Mouse (Mus musculus) spleen, adult 2 months (tissue): ENCODE data around the gene Fitm1. TPM values are rescaled to one million over a fixed set of nuclear protein-coding genes. Genes with fewer than 3 reads are reported as not detected.
A peak's percentile ranks its signal among the peaks of the same experiment; 100 is the strongest.

Experiments used
- DNase-seq, 2 experiments: peaks; one replicate each; pipeline versions ENCODE4 v3.0.0 to v3.0.0-alpha.2; 2012 to 2021; ENCODE audit warnings: low spot score in 2 of 2, low read depth in 1 of 2
- H3K27ac ChIP-seq: fragments of 200-500 bp; 2 replicates; pipeline ENCODE4 v1.5.1; 2012; ENCODE audit warnings: low read length, inconsistent platforms; ENCODE audit not compliant: insufficient read depth
- H3K27me3 ChIP-seq: fragments of 200-500 bp; 2 replicates; pipeline ENCODE4 v1.6.1; 2012; ENCODE audit warnings: mild to moderate bottlenecking, moderate library complexity, low read length, inconsistent platforms; ENCODE audit not compliant: control insufficient read depth, insufficient read depth
- H3K36me3 ChIP-seq: fragments of 200-500 bp; 2 replicates; pipeline ENCODE4 v1.6.1; 2012; ENCODE audit warnings: mild to moderate bottlenecking, low read length, inconsistent platforms; ENCODE audit not compliant: control insufficient read depth, insufficient read depth
- H3K4me1 ChIP-seq: fragments of 200-500 bp; 2 replicates; pipeline ENCODE4 v1.6.1; 2011; ENCODE audit warnings: inconsistent platforms; ENCODE audit not compliant: control insufficient read depth, insufficient read depth, insufficient read length
- H3K4me3 ChIP-seq: fragments of 200-500 bp; 2 replicates; pipeline ENCODE4 v1.5.1; 2011; ENCODE audit warnings: mild to moderate bottlenecking, inconsistent platforms; ENCODE audit not compliant: insufficient read depth, insufficient read length; ENCODE audit errors: extremely low read depth
- CTCF ChIP-seq: fragments of 200-500 bp; IDR thresholded peaks from 2 replicates; pipeline ENCODE4 v1.5.1; 2011; ENCODE audit warnings: mild to moderate bottlenecking, inconsistent platforms; ENCODE audit not compliant: insufficient read depth, insufficient read length, insufficient replicate concordance; ENCODE audit errors: extremely low read depth
- POLR2A ChIP-seq: fragments of 200-500 bp; IDR thresholded peaks from 2 replicates; pipeline ENCODE4 v1.6.1; 2011; ENCODE audit warnings: low read depth, low read length, inconsistent platforms
- WGBS: fragments of 180-500 bp; shearing (Covaris S2); methylation state at CpG from one replicate; pipeline ENCODE4 v1.1.7; 2018; 5-methylcytosine and 5-hydroxymethylcytosine counted together
- polyA plus RNA-seq: library from polyadenylated mRNA; depleted of rRNA; stranded (reverse); fragments of >200 nt; gene quantifications from 2 replicates; pipeline ENCODE4 v1.2.3, GENCODE M21; 2012

The Fitm1 gene
- polyA plus RNA-seq, 1 experiment = 1.4 TPM

- peaks cover 18% of the 10 kb centered on the region; the same call in 1 of the 2 replicates for H3K4me1 ChIP-seq
- no peak for DNase-seq
- TF ChIP-seq CTCF = no peak
- TF ChIP-seq POLR2A = no peak
- H3K4me3 ChIP-seq = peak overlapping the region; percentile 73
- peaks cover 54% of the 10 kb centered on the region for H3K36me3 ChIP-seq
- no peaks in the 10 kb centered on the region for H3K27me3 ChIP-seq
- H3K27ac ChIP-seq = peak overlapping the region; percentile 98
- WGBS = 44% methylated on average over 11 of the region's 11 CpGs
Measured at GRCm38 (mm10) chr14:55604823-55605222, 29.4 kb downstream of the Fitm1 start.

GRCm38 (mm10) chr14:55605743-55606459 lies 30.5 kb downstream of the Fitm1 start:
- 84% methylated on average over 16 of the region's 16 CpGs for WGBS
- TF ChIP-seq CTCF (no peak), POLR2A (no peak)
- H3K4me1 ChIP-seq = peaks cover 18% of the 10 kb centered on the region; the same call in 1 of the 2 replicates
- DNase-seq = no peak
- peaks cover 50% of the 10 kb centered on the region for H3K36me3 ChIP-seq
- H3K27me3 ChIP-seq = no peaks in the 10 kb centered on the region
- H3K4me3 ChIP-seq = no peak overlapping the region
- no peak overlapping the region for H3K27ac ChIP-seq

- peaks cover 39% of the 10 kb centered on the region for H3K36me3 ChIP-seq
- no peak for DNase-seq
- no peak overlapping the region for H3K4me3 ChIP-seq
- H3K27ac ChIP-seq = no peak overlapping the region
- no peaks in the 10 kb centered on the region for H3K27me3 ChIP-seq
- H3K4me1 ChIP-seq = peaks cover 11% of the 10 kb centered on the region; the same call in 1 of the 2 replicates
- WGBS = 97% methylated on average over 6 of the region's 6 CpGs
- no peak for TF ChIP-seq POLR2A
- TF ChIP-seq CTCF = no peak
Measured at GRCm38 (mm10) chr14:55608339-55608738, 32.9 kb downstream of the Fitm1 start.

- no peaks in the 10 kb centered on the region for H3K27me3 ChIP-seq
- 68% methylated on average over 6 of the region's 6 CpGs for WGBS
- no peaks in the 10 kb centered on the region for H3K4me1 ChIP-seq
- TF ChIP-seq CTCF (no peak), POLR2A (no peak)
- H3K36me3 ChIP-seq = peaks cover 13% of the 10 kb centered on the region
- DNase-seq = no peak
- H3K4me3 ChIP-seq = no peak overlapping the region
- no peak overlapping the region for H3K27ac ChIP-seq
Measured at GRCm38 (mm10) chr14:55613346-55613745, 37.9 kb downstream of the Fitm1 start.

GRCm38 (mm10) chr14:55614565-55615178 lies 39.3 kb downstream of the Fitm1 start:
- H3K4me3 ChIP-seq = no peak overlapping the region
- H3K4me1 ChIP-seq = no peaks in the 10 kb centered on the region
- peaks cover under 1% of the 10 kb centered on the region; the same call in 1 of the 2 replicates for H3K36me3 ChIP-seq
- H3K27ac ChIP-seq = no peak overlapping the region
- DNase-seq = no peak
- TF ChIP-seq CTCF (no peak), POLR2A (no peak)
- no peaks in the 10 kb centered on the region for H3K27me3 ChIP-seq
- 80% methylated on average over 7 of the region's 7 CpGs for WGBS

GRCm38 (mm10) chr14:55615876-55616275 lies 40.5 kb downstream of the Fitm1 start:
- 82% methylated on average over 2 of the region's 2 CpGs for WGBS
- Histone ChIP-seq H3K36me3 (no peaks in the 10 kb centered on the region), H3K4me3 (no peak overlapping the region), H3K27me3 (no peaks in the 10 kb centered on the region), H3K4me1 (no peaks in the 10 kb centered on the region), H3K27ac (no peak overlapping the region)
- TF ChIP-seq POLR2A = no peak
- TF ChIP-seq CTCF = no peak
- no peak for DNase-seq

- Histone ChIP-seq H3K4me1 (no peaks in the 10 kb centered on the region), H3K27ac (no peak overlapping the region), H3K27me3 (no peaks in the 10 kb centered on the region), H3K4me3 (no peak overlapping the region), H3K36me3 (no peaks in the 10 kb centered on the region)
- TF ChIP-seq CTCF (no peak), POLR2A (no peak)
- DNase-seq = no peak
- WGBS = 78% methylated on average over 2 of the region's 2 CpGs
Measured at GRCm38 (mm10) chr14:55616844-55617243, 41.4 kb downstream of the Fitm1 start.
